Mouse (Mus musculus) bone marrow, adult 2 months (tissue): Measurements from ENCODE around the gene Dclk2. TPM values are rescaled to one million over a fixed set of nuclear protein-coding genes. Genes with fewer than 3 reads are reported as not detected.

Experiments used
- H3K27ac ChIP-seq: fragments of 200-500 bp; 2 replicates; pipeline ENCODE4 v1.5.1; 2012; ENCODE audit warnings: low read depth, mild to moderate bottlenecking, control low read depth, inconsistent platforms, low read length; ENCODE audit not compliant: control insufficient read depth, poor library complexity, insufficient read depth
- H3K4me1 ChIP-seq: fragments of 200-500 bp; 2 replicates; pipeline ENCODE4 v1.6.1; 2011; ENCODE audit warnings: low read length; ENCODE audit not compliant: control insufficient read depth, insufficient read depth
- H3K4me3 ChIP-seq: fragments of 200-500 bp; replicated peaks from 2 replicates; pipeline ENCODE3; 2011; ENCODE audit warnings: mild to moderate bottlenecking, low read depth, low read length, control low read depth; ENCODE audit not compliant: control insufficient read depth
- CTCF ChIP-seq: fragments of 200-500 bp; IDR thresholded peaks from 2 replicates; pipeline ENCODE4 v1.5.1; 2011; ENCODE audit warnings: low read length, control low read depth; ENCODE audit not compliant: control insufficient read depth, insufficient read depth
- POLR2A ChIP-seq: fragments of 200-500 bp; IDR thresholded peaks from 2 replicates; pipeline ENCODE4 v1.6.1; 2011; ENCODE audit warnings: low read depth, mild to moderate bottlenecking, control low read depth, low read length, borderline replicate concordance; ENCODE audit not compliant: control insufficient read depth
- WGBS: fragments of 180-500 bp; shearing (Covaris S2); methylation state at CpG from one replicate; pipeline ENCODE4 v1.1.7; 2018; 5-methylcytosine and 5-hydroxymethylcytosine counted together
- polyA plus RNA-seq: library from polyadenylated mRNA; stranded (reverse); fragments of >200 nt; gene quantifications from 2 replicates; pipeline ENCODE4 v1.2.4, GENCODE M21; 2011; ENCODE audit warnings: low replicate concordance; ENCODE audit not compliant: missing spikeins, insufficient read depth, insufficient read length

The Dclk2 gene
- 12.6 and 16.4 TPM in 2 replicates for polyA plus RNA-seq

DNA sequence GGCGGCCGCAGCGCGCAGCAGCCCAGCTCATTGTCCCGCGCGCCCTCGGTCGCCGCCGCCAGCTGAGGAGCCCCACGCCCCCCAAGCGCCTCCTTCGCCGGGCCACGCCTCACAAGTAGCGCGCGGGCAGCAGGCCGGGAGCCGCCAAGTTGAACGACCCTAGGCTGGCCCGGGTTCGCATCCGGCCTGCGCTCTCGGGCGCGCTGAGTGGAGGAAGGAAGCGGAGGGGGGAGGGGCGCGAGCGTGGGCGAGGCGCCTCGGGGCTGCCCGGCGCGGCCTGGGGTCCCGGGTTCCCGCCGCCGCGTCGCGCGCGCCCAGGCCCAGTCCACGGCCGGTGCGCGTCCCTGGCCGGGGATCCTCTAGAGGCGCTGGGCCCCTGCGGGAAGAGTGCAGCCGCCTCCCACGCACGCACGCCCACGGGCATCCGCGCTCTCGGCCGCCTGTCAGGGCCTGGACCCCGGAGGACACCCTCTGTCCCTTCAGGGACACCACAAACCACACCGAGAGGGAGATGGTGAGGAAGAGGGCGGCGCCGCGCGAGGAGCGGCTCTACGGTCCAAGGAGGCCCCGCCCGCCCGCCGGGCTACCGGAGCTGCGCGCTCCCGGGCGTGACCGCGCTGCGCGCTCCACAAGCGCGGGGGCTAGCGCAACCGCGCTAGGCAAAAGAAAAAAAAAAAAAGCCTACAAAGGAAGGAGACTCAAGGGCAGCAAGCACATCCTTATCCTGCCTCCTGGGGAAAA lies at the start of gene Dclk2:
TSS of gene Dclk2 (minus strand) at position 510 of the 741 bp plus-strand sequence.
- under 1% methylated on average over 91 of the region's 91 CpGs for WGBS
- TF ChIP-seq CTCF (no peak), POLR2A (no peak; the same call in 1 of the 2 replicates)
- Histone ChIP-seq H3K27ac (peak within 1 kb of the TSS; percentile 81; the same call in 1 of the 2 replicates), H3K4me1 (peaks cover 2% of the 10 kb centered on the region; the same call in 1 of the 2 replicates), H3K4me3 (peak within 1 kb of the TSS; percentile 80)

DNA sequence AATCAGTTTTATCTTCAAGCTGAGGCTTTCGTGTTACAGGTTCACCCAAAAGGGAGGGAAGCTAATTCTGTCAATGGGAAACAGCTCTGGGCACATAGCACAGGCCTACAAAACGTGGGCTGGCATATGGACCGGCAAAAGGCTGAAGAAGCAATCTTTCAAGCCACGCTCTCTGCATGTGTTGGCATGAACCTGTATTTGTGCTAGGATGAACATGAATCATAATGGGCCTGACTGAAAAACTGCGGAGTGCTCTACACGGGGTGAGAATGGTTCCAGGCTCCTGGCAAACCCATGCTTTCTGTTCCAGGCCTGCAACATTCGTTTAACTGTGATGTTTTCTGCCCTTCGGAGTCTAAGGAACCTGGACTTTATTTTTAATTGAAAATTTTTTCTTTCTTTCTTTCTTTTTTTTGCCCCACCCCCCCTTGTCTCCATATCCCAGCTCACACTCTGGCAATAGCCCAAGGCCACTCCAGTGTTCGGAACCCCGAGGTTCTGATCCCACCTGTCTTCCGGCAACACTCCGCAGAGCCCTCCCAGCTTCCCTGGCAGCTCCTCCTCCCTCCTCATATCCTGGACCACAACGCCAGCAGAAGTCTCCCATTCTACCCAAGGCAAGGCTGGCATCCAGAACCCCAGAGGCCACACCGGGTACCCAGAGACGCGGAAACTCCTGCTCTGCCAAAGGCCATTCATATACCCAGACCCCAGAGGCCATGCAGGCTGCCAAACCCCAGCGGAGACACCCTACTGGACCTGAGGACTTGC lies 42.2 kb upstream of the Dclk2 start:
- TF ChIP-seq CTCF (no peak), POLR2A (no peak)
- Histone ChIP-seq H3K4me3 (no peak overlapping the region), H3K4me1 (peaks cover 1% of the 10 kb centered on the region; the same call in 1 of the 2 replicates), H3K27ac (no peak overlapping the region)
- WGBS, result 83% methylated on average over 17 of the region's 17 CpGs

DNA sequence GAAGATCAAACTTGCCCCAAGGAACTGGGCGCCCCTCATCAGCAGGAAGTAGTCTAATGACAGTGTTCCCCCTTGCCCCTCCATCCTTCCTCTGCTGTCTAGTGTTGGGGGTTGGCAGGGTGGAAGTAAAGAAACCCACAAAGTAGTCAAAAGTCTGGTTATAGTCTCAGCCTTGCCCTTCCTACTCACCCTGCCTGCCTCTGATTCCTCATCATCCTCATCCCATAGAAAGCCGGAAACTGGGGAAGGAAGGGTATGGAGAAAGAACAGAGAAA lies 40.7 kb upstream of the Dclk2 start:
- no peak overlapping the region for H3K4me3 ChIP-seq
- H3K4me1 ChIP-seq, result peaks cover 1% of the 10 kb centered on the region; the same call in 1 of the 2 replicates
- H3K27ac ChIP-seq, result no peak overlapping the region
- 22% methylated on average over 2 of the region's 2 CpGs for WGBS
- TF ChIP-seq CTCF (no peak), POLR2A (no peak)

DNA sequence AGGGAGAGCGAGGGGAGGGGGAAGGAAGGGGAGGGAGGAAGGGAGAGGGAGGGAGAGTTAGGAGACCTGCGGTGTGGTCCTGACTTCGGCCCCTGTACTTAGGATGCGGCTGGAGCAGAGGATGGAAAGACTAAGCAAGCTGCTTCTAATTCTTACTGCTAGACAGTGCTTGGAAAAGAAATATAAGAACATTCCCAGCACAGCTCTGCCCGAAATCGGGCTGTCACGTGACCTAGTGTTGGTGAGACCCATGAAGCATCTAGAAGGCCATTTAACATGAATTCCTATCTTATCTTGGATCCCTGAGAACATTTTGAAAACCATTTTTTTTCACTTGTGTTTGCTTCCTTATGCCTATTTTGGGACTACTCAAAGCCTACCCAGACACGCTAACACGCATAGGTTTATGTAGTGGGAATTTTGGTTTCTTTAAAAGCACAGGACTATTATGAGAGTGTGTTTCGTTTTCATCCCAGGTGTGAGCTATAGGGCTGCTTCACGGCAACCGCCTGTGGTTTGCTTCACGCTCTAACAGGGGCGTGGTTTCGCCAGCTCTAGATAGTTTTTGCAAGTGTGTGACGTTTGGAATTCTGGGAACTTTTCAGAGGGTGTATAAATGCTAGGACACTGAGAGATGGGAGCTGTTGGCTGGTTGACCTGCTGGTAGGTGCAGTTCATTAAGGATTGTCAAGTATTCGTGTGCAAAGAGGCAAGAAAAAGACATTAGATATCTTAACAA lies 40.2 kb upstream of the Dclk2 start:
- no peak for TF ChIP-seq CTCF
- no peak for TF ChIP-seq POLR2A
- Histone ChIP-seq H3K4me3 (no peak overlapping the region), H3K27ac (no peak overlapping the region), H3K4me1 (peaks cover 1% of the 10 kb centered on the region; the same call in 1 of the 2 replicates)
- 46% methylated on average over 17 of the region's 17 CpGs for WGBS

DNA sequence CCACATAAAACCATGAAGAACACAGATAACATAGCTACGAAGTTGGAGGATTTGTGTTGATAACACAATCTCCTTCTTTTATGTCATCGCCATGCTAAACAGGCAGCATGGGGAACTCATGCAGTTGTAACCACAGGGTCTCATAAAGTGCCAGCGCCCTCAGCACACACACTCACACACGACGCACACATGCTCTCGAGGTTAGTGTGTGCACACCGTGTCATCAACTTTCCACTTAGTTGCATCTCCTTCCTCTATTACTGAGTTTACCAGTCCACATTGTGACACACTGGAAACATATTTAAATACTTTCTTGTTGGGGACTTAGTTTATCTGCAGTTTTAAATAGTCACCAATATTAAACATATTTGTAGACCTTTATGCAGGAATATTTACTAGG lies 38.4 kb upstream of the Dclk2 start:
- peaks cover 1% of the 10 kb centered on the region; the same call in 1 of the 2 replicates for H3K4me1 ChIP-seq
- H3K4me3 ChIP-seq, result no peak overlapping the region
- 47% methylated on average over 7 of the region's 7 CpGs for WGBS
- H3K27ac ChIP-seq, result no peak overlapping the region
- TF ChIP-seq CTCF, result no peak
- no peak for TF ChIP-seq POLR2A

DNA sequence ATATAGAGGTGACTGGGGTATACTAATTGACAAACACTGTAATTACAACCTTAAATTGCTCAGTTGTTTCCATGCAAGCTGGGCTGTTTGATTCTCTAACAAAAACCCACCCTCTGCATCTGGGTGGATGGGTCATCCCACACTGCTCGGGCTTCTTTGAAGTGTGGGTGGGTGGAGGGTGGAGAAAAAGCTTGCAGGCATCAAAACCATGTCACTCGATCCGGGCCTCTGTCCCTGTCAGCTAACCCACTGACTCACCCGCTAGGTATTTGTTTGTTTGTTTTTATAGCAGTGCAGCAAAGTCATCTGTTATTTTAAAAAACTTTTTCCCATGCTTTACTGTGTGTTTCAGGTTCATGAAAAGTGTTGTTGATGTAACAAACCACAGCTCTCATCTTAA lies 34.7 kb upstream of the Dclk2 start:
- WGBS, result 63% methylated on average over 4 of the region's 4 CpGs
- Histone ChIP-seq H3K4me1 (peaks cover 1% of the 10 kb centered on the region; the same call in 1 of the 2 replicates), H3K4me3 (no peak overlapping the region), H3K27ac (no peak overlapping the region)
- TF ChIP-seq POLR2A (no peak), CTCF (no peak)

DNA sequence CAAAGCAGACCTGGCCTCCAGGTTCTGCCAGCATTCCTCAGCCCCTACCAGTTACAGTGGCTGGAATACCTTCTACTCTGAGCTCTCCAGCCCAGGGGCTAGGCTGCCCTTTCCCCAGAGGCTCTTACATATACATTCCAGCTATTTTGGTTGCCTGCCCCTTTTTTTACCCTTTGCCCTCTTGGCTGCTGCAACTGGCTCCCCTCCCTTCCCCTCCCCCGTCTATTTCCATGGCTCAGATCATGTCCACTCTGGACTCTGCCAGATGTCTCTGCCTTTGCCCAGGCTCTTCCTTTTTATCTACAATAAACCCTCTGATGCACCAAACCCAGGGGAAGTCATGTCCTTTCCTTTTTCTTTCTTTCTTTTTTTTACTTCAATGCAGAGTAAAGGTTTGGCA lies 33.9 kb upstream of the Dclk2 start:
- Histone ChIP-seq H3K4me3 (no peak overlapping the region), H3K27ac (no peak overlapping the region), H3K4me1 (peaks cover 1% of the 10 kb centered on the region; the same call in 1 of the 2 replicates)
- WGBS, result 71% methylated on average over 1 of the region's 1 CpGs
- TF ChIP-seq CTCF (no peak), POLR2A (no peak)

DNA sequence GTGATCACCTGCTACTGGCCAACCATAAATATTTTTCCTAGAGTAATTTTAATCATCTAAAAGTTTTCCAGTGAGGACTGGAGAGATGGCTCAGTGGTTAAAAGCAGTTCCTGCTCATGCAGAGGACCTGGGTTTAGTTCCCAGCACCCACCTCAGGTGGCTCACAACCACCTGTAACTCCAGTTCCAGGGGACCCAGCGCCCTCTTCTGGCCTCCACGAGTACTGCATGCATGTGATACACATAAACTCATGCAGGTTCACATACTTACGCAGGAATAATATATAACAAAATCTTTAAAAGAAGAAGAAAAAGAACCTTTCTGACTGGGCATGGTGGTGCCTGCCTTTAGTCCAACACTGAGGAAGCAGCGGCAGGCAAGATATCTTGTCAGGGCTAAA lies 33.2 kb upstream of the Dclk2 start:
- Histone ChIP-seq H3K4me3 (no peak overlapping the region), H3K27ac (no peak overlapping the region), H3K4me1 (no peaks in the 10 kb centered on the region)
- WGBS, result 79% methylated on average over 4 of the region's 4 CpGs
- TF ChIP-seq CTCF (peak; percentile 22; the same call in 1 of the 2 replicates), POLR2A (no peak)
